Mouse (Mus musculus) kidney, postnatal 25 days (tissue): ENCODE data around the gene Skap2.
A peak's percentile ranks its signal among the peaks of the same experiment; 100 is the strongest.

Source experiments
- DNase-seq, 2 experiments: peaks; one replicate each; pipeline ENCODE4 v3.0.0; 2021; ENCODE audit warnings: mixed read lengths in 2 of 2

The Skap2 gene

DNA sequence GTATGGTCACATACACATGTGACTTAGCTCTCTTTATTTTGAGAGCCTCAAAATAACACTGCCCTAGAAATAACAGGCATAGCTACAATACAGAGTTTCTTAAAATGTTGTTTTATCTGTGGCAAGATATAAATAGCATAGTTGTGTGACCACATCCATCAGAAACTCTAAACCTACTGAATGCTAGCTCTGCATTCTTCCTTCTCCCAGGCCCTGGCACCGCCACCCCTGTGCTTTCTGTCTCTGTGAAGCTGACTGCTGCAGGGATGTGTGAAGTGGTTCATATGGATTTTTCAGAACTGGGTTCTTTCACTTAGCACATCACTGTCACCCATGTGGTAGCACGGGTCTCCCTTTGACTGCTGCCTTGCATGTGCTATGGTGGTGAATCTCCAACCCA is 179.0 kb downstream of the Skap2 start:
- DNase-seq = no peak

DNA sequence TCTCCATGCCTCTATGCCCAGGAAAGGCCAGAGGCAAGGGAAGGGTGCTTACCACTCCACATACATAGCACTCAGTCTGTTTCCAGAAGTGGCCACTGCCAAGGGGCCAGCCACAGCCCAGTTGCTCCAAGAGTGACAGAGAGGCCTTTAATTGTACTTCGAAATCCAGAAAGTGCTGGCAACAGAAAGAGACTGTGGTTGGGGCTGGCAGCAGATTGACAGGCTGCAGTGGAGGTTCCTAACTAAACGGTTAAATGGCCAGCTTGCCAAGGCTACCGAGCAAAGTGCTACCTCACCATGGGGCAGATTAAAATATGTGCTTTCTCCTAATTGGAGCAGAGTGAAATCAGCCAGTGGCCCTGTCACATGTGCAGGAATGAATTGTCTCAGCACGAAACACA is 186.7 kb downstream of the Skap2 start:
- DNase-seq = peak; percentile 5 to 66

DNA sequence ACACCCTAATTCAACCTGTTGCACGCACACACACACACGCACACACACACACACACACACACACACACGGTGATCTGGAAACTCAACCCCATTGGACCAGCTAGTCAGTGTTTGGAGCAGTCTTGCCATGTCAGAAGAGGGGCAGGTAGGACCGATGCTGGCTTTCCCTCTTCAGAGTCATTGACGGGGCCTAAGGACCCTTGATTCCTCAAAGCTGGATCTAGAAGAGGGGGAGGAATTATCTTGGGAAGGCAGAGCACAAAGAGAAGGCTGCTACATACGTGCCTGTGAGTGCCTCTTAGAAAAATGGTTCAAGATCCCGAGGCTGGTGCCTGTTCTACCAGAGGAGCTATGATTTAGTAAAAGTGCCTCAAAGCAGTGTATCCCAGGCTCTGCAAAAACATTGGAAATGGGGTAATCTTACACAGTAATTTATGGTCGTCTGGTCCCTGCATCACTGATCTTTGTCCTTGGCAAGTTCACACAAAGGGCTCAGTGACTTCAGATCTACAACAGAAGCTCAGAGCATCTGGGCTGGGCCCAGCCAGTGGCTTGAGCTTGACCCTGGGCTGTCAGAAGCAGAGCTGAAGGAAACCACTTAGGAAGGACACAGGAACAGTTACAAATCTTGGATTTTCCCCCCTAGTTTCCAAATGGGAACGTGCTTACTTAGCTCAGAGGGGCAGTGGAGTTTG is 188.1 kb downstream of the Skap2 start:
- no peak for DNase-seq

DNA sequence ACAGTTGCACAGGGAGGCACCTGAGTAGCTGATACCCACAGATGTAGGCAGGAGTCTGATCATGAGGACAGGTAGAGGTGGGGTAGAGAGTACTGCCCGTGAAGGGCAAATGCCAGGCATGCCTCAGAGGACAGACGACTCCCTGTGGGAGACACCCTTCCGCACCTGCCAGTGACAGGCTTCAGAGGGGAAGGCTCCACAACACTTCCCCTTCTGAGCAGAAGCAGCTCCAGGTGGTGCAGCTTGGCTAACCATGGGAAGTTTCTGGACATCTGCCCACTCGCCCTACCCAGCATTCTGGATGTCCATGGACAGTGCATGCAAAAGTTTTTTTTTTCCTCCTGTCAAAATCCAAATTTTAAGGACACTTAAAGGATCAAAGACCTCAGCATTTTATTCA is 190.3 kb downstream of the Skap2 start:
- DNase-seq = peak; percentile 58 to 71

DNA sequence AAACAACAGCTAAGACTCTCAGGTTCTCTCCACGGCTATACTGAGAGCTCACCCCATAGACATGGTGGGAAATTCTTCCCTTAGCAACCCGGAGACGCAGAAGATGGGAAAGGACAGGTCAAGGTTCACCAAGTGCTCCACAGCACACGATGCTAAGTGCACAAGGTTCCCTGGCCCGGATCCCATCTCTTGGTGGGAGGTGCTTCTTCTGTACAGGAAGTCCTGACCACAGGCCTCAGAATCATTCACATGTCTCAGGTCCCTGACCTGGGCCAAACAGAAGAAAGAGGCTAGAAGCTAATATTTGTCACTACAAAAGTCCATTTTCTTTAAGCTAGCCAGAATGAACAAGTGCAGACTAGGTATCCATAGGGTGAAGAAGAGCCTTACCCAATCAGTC is 191.5 kb downstream of the Skap2 start:
- DNase-seq = peak; percentile 74 to 87

DNA sequence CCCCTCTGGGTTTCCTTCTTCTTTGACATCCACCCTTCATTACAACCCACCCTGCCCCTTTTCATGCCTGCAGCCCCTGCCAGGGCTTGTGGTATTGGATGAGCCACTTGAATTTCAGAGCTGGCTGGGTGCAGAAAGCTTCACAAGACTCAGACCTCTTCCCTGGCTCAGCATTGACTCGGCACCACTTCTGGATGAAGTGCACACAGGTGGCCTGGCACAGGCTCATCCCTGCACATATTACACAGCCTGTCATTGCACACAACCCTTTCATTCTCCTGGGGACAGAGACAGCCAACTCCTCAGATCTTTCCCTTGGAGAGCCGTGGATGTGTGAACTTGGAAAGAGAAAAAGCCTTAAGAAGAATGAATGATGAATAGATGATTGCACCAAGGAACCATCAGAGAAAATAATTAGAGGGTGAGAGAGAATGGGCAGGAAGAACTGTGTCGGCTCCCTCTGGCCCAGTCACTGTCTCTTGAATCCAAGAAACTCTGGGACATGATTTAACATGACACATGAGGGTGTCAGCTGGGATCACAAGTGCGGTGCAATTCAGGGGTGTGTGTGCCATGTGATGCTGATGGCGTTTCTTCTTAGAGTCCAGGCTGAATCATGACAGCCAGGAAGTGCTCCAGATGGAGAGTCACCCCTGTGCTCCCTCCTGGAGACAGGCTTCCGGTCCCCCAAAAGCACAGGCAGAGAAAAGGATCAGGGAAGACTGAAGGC is 195.3 kb downstream of the Skap2 start:
- DNase-seq = no peak

DNA sequence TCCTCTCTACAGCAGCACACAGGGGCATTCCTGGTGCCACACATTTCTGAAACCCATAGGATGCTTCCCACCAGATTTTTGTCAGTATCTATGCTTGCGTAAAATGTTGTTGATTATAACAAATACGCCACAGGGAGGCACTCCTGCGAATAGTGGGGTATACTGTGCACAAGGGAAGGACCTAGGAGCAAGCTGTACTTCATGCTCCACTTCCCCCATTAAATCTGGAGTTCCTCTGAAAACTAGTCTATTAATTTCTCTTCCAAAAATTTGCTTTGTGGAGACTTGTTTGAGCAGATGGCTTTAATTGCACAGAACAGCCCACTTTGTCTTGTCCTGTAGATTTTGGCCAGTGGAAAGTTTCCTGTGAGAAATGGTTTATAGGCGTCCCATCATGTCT is 201.4 kb downstream of the Skap2 start:
- no peak for DNase-seq

DNA sequence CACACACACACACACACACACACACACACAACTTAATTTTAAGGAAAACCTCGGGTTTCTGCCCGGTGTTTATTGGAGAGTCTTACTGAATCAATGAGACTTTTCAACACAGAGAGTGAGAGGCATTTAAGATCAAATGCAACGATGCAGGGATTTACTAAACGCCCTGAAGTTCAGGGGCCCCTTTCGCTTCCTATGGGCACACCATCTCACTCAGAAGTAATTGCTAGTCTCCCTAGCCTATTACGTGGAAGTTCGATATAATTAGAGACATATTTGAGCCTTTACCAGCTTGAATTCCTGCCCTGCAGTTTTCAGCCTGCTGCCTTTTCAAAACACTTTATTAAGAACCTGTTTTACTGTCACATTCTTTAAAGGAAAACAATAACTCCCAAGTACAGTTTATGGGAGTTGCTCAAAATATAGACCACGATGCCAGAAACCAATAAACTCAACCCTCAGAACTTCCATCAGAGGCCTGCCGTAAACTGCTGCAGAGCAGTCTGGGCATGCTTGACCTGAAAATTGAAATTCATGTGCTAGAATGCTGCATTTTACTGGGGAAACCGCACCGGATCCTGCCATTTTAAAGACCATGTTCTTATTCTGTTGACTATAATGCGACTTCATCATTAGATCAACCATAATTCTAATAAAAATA is 203.1 kb downstream of the Skap2 start:
- no peak for DNase-seq

DNA sequence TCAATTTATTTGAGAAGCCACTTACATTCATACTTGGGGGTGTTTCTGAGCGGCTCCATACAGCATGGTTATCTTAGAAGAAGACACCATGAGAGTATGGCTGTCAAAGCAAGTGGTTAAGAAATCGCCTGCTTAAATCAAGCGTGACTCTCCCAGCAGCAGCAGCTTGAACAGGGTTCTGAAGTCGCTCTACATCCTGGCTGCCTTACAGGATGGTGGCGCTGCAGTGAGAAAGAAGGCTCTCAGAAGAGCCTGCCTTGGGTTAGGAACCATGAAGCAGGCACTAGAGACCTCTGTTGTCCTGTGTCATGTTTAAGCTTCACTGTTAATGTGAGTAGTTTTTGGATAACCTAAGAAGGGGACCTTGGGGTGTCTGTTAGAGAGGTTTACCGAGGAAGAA is 204.3 kb downstream of the Skap2 start:
- DNase-seq = no peak
